Comparison of ENCODE assay signal across 26 mouse cellular contexts in genomic region chr14:51942236-51942635, GRCm38 (mm10). TPM values are rescaled to one million over a fixed set of nuclear protein-coding genes. Genes with fewer than 3 reads are reported as not detected.
"Had no signal": no experiment of that assay in that cellular context is flagged by ENCODE, and none has a peak within 500 bp of the region (broad histone marks: within the 10 kb centered on the region; RNA-seq: fewer than 3 reads in every experiment).

No protein-coding gene starts in this region.

- DNase-seq: kidney, adult 2 months; kidney, postnatal 14 days; layer of hippocampus, postnatal 36 days; liver; lung, postnatal 14 days; retina, postnatal 1 day; right cerebral cortex, postnatal 4 days; spleen, adult 18-20 months; thymus, adult 18-20 months; thymus, postnatal 25 days had no signal

- H3K9me3 ChIP-seq: kidney, embryonic 15.5 days; lung, embryonic 15.5 days; midbrain, embryonic 13.5 days; neural tube, embryonic 12.5 days had no signal

- H3K36me3 ChIP-seq: kidney, embryonic 15.5 days; limb, embryonic 12.5 days; lung, embryonic 15.5 days; midbrain, embryonic 13.5 days; neural tube, embryonic 12.5 days had no signal

- ATAC-seq: midbrain, embryonic 13.5 days had no signal

- H3K9ac ChIP-seq: kidney, embryonic 15.5 days; limb, embryonic 12.5 days; lung, embryonic 15.5 days; midbrain, embryonic 13.5 days; neural tube, embryonic 12.5 days had no signal

- H3K27me3 ChIP-seq: kidney, embryonic 15.5 days; limb, embryonic 12.5 days; lung, embryonic 15.5 days; midbrain, embryonic 13.5 days; neural tube, embryonic 12.5 days had no signal

- H3K4me2 ChIP-seq: kidney, embryonic 15.5 days; limb, embryonic 12.5 days; lung, embryonic 15.5 days; midbrain, embryonic 13.5 days; neural tube, embryonic 12.5 days had no signal

- H3K4me1 ChIP-seq: midbrain, embryonic 13.5 days had no signal

- H3K27ac ChIP-seq: limb, embryonic 12.5 days; lung, embryonic 15.5 days; macrophage; midbrain, embryonic 13.5 days; neural tube, embryonic 12.5 days had no signal

- H3K4me3 ChIP-seq: kidney, embryonic 15.5 days; limb, embryonic 12.5 days; lung, embryonic 15.5 days; midbrain, embryonic 13.5 days; myocyte; neural tube, embryonic 12.5 days had no signal

RNA-seq across cellular contexts. Expression of gene Rnase13, which starts 19.7 kb away (rescaled TPM):
- total RNA-seq: layer of hippocampus, adult 8-10 months; layer of hippocampus, postnatal 36 days; left cerebral cortex, adult 8-10 months; midbrain, postnatal 0 days; neutrophil, adult 5-6 weeks had no signal
- polyA plus RNA-seq: intestine, embryonic 16.5 days; kidney, adult 2 months; kidney, embryonic 15.5 days; large intestine, adult 2 months; limb, embryonic 12.5 days; liver, embryonic 16.5 days; lung, embryonic 15.5 days; macrophage; midbrain, embryonic 13.5 days; midbrain, postnatal 0 days; myocyte; neural tube, embryonic 12.5 days; stomach, embryonic 14.5 days had no signal

RNA-seq across cellular contexts. Expression of gene Tppp2, which starts 24.0 kb away (rescaled TPM):
- total RNA-seq: layer of hippocampus, adult 8-10 months; layer of hippocampus, postnatal 36 days; left cerebral cortex, adult 8-10 months; left cerebral cortex, postnatal 25 days; midbrain, postnatal 0 days; neutrophil, adult 5-6 weeks had no signal
- polyA plus RNA-seq: intestine, embryonic 16.5 days; kidney, adult 2 months; kidney, embryonic 15.5 days; large intestine, adult 2 months; limb, embryonic 12.5 days; liver, embryonic 16.5 days; lung, embryonic 15.5 days; macrophage; midbrain, embryonic 13.5 days; midbrain, postnatal 0 days; myocyte; neural tube, embryonic 12.5 days; stomach, embryonic 14.5 days had no signal

RNA-seq across cellular contexts. Expression of gene Ndrg2, which starts 28.3 kb away (rescaled TPM):
- polyA plus RNA-seq: macrophage had no signal
